Mouse (Mus musculus) stomach, embryonic 15.5 days (tissue): ENCODE results near the gene Rpa3. TPM values are rescaled to one million over a fixed set of nuclear protein-coding genes. Genes with fewer than 3 reads are reported as not detected.

Experiments used
- polyA plus RNA-seq: library from polyadenylated mRNA; unstranded; fragments of >200 nt; fragmentation: Nextera tagmentation; extraction: Ambion mirVana; gene quantifications from 2 replicates; pipeline ENCODE4 v1.2.1, GENCODE M21; 2015

The Rpa3 gene
- polyA plus RNA-seq, 1 experiment from 2014 or later: 153 TPM

Other genes with a start within 250 kb of the Rpa3 start
- gene Col28a1, start 66.6 kb downstream of the Rpa3 start, polyA plus RNA-seq: 2.0 TPM in 2 replicates
- gene Mios, start 50.0 kb downstream of the Rpa3 start, polyA plus RNA-seq: 22.9 and 23.3 TPM in 2 replicates
- 25.7 and 29.5 TPM in 2 replicates for gene Umad1, start 115 bp upstream of the Rpa3 start, polyA plus RNA-seq
- gene Gm45062, start 277 bp upstream of the Rpa3 start, polyA plus RNA-seq: 8.7 and 9.7 TPM in 2 replicates